Mouse (Mus musculus) liver, embryonic 13.5 days (tissue): ENCODE data around the gene Tmem107. TPM values are rescaled to one million over a fixed set of nuclear protein-coding genes. Genes with fewer than 3 reads are reported as not detected.
A peak's percentile ranks its signal among the peaks of the same experiment; 100 is the strongest.

Source experiments
- ATAC-seq: fragments of 200-750 bp; cut with Nextera tagmentation; 2 replicates; pipeline ENCODE4 v1.8.0; 2017; ENCODE audit warnings: low read depth, mild to moderate bottlenecking, moderate number of reproducible peaks, moderate library complexity
- DNase-seq: peaks from one replicate; pipeline ENCODE4 v3.0.0; 2022
- H3K27ac ChIP-seq: fragments of 300-500 bp; sonication (generic); 2 replicates; pipeline ENCODE4 v1.5.1; 2015; ENCODE audit warnings: moderate library complexity, mild to moderate bottlenecking, inconsistent platforms
- H3K27me3 ChIP-seq: fragments of 300-500 bp; sonication (generic); 2 replicates; pipeline ENCODE4 v1.6.1; 2015; ENCODE audit warnings: mild to moderate bottlenecking, inconsistent platforms
- H3K36me3 ChIP-seq: fragments of 300-500 bp; sonication (generic); 2 replicates; pipeline ENCODE4 v1.6.1; 2015; ENCODE audit warnings: mild to moderate bottlenecking, inconsistent platforms
- H3K4me1 ChIP-seq: fragments of 300-500 bp; sonication (generic); replicated peaks from 2 replicates; pipeline ENCODE4 v1.6.1; 2015; ENCODE audit warnings: inconsistent platforms
- H3K4me2 ChIP-seq: fragments of 300-500 bp; sonication (generic); 2 replicates; pipeline ENCODE4 v1.6.1; 2015; ENCODE audit warnings: inconsistent platforms, mild to moderate bottlenecking, moderate library complexity
- H3K4me3 ChIP-seq: fragments of 300-500 bp; sonication (generic); replicated peaks from 2 replicates; pipeline ENCODE4 v1.5.1; 2015; ENCODE audit warnings: mild to moderate bottlenecking, inconsistent platforms
- H3K9ac ChIP-seq: fragments of 300-500 bp; sonication (generic); 2 replicates; pipeline ENCODE4 v1.6.1; 2015; ENCODE audit warnings: mild to moderate bottlenecking, inconsistent platforms
- H3K9me3 ChIP-seq: fragments of 300-500 bp; sonication (generic); replicated peaks from 2 replicates; pipeline ENCODE4 v1.6.1; 2016; ENCODE audit warnings: inconsistent platforms
- WGBS: fragments of 180-500 bp; shearing (Covaris S2); methylation state at CpG from one replicate; pipeline ENCODE4 v1.1.7; 2015; ENCODE audit not compliant: insufficient replicate concordance; 5-methylcytosine and 5-hydroxymethylcytosine counted together
- polyA plus RNA-seq: library from polyadenylated mRNA; unstranded; fragments of >200 nt; fragmentation: Nextera tagmentation; extraction: Ambion mirVana; gene quantifications from 2 replicates; pipeline ENCODE4 v1.2.1, GENCODE M21; 2015

Tmem107 gene
- polyA plus RNA-seq, 1 experiment from 2014 or later = 30.8 TPM

DNA sequence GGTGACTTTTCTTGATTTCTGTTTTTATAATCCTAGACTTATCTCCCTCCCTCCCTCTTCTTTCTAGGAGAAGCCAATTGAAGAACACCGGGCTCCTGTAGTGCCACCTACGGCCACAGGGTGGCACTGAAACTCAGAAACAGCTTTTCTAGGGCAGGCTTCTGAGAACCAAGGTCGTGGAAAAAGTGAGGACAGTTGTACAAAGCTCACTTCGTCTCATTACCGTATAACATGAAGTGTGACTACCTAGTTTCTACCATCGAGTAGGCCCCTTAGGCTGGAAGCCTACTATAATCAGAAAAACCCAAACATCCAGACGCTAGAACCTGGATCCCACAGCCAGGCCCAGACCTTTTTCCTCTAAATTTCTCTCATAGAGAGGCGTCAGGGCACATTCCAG is 3.6 kb upstream of the Tmem107 start:
- no peaks in the 10 kb centered on the region for H3K27me3 ChIP-seq
- peak overlapping the region; percentile 57 for H3K4me3 ChIP-seq
- peak overlapping the region; percentile 68 for H3K27ac ChIP-seq
- no peak for ATAC-seq
- H3K4me1 ChIP-seq = peaks cover 58% of the 10 kb centered on the region
- WGBS = 11% methylated on average over 8 of the region's 8 CpGs
- no peaks in the 10 kb centered on the region for H3K9me3 ChIP-seq
- H3K4me2 ChIP-seq = peak overlapping the region; percentile 81
- peak; percentile 82 for DNase-seq
- peak overlapping the region; percentile 73; the same call in 1 of the 2 replicates for H3K9ac ChIP-seq
- H3K36me3 ChIP-seq = no peaks in the 10 kb centered on the region

- no peak for ATAC-seq
- H3K9me3 ChIP-seq = no peaks in the 10 kb centered on the region
- H3K9ac ChIP-seq = peak overlapping the region; percentile 22; the same call in 1 of the 2 replicates
- no peaks in the 10 kb centered on the region for H3K36me3 ChIP-seq
- no peaks in the 10 kb centered on the region for H3K27me3 ChIP-seq
- no peak for DNase-seq
- 54% methylated on average over 6 of the region's 6 CpGs for WGBS
- peaks cover 60% of the 10 kb centered on the region for H3K4me1 ChIP-seq
- no peak overlapping the region for H3K4me3 ChIP-seq
- H3K4me2 ChIP-seq = no peak overlapping the region
- H3K27ac ChIP-seq = peak overlapping the region; percentile 44; the same call in 1 of the 2 replicates
Observed at GRCm38 (mm10) chr11:69067601-69068000, 3.0 kb upstream of the Tmem107 start.

- Histone ChIP-seq H3K27me3 (no peaks in the 10 kb centered on the region), H3K4me1 (peaks cover 69% of the 10 kb centered on the region), H3K9me3 (no peaks in the 10 kb centered on the region), H3K4me2 (peak overlapping the region; percentile 89), H3K9ac (peak overlapping the region; percentile 85), H3K27ac (peak overlapping the region; percentile 88), H3K36me3 (no peaks in the 10 kb centered on the region), H3K4me3 (peak overlapping the region; percentile 75)
- ATAC-seq (no peak), DNase-seq (no peak)
- WGBS = 2% methylated on average over 13 of the region's 13 CpGs
Observed at GRCm38 (mm10) chr11:69070093-69070492, 513 bp upstream of the Tmem107 start.

DNA sequence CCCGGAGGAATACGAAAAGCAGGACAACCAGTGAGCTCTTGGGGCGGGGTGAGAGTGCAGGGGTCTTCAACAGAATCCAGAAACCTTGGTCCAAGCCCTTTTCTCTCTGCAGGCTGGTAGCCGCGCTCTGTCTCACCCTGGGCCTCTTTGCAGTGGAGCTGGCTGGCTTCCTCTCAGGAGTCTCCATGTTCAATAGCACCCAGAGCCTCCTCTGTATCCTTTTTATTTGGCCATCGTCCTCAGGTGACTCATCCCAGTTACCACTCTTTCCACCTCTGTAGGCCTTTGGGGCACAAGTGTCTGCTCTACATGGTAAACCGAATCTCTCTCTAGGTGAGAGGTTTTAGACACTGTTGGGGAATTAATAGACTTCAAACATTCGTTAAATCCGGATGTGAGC is 656 bp downstream of the Tmem107 start:
- Histone ChIP-seq H3K4me2 (peak overlapping the region; percentile 89), H3K9me3 (no peaks in the 10 kb centered on the region), H3K9ac (peak overlapping the region; percentile 85), H3K27ac (peak overlapping the region; percentile 90), H3K36me3 (no peaks in the 10 kb centered on the region), H3K4me3 (peak overlapping the region; percentile 75), H3K27me3 (no peaks in the 10 kb centered on the region), H3K4me1 (peaks cover 65% of the 10 kb centered on the region)
- ATAC-seq (no peak), DNase-seq (no peak)
- 37% methylated on average over 9 of the region's 9 CpGs for WGBS

GRCm38 (mm10) chr11:69072234-69072633 is 1.6 kb downstream of the Tmem107 start:
- WGBS = 80% methylated on average over 11 of the region's 11 CpGs
- ATAC-seq (no peak), DNase-seq (no peak)
- peak overlapping the region; percentile 46 for H3K4me3 ChIP-seq
- H3K4me1 ChIP-seq = peaks cover 57% of the 10 kb centered on the region
- H3K9me3 ChIP-seq = no peaks in the 10 kb centered on the region
- H3K36me3 ChIP-seq = no peaks in the 10 kb centered on the region
- H3K9ac ChIP-seq = peak overlapping the region; percentile 85
- H3K4me2 ChIP-seq = peak overlapping the region; percentile 89
- H3K27me3 ChIP-seq = no peaks in the 10 kb centered on the region
- H3K27ac ChIP-seq = peak overlapping the region; percentile 90

GRCm38 (mm10) chr11:69072666-69073064 is 2.1 kb downstream of the Tmem107 start:
- DNase-seq (no peak), ATAC-seq (no peak)
- H3K9me3 ChIP-seq = no peaks in the 10 kb centered on the region
- 14% methylated on average over 9 of the region's 9 CpGs for WGBS
- no peaks in the 10 kb centered on the region for H3K27me3 ChIP-seq
- H3K4me3 ChIP-seq = peak overlapping the region; percentile 46
- H3K27ac ChIP-seq = peak overlapping the region; percentile 90
- peak overlapping the region; percentile 89 for H3K4me2 ChIP-seq
- H3K4me1 ChIP-seq = peaks cover 55% of the 10 kb centered on the region
- H3K9ac ChIP-seq = peak overlapping the region; percentile 85
- H3K36me3 ChIP-seq = no peaks in the 10 kb centered on the region

GRCm38 (mm10) chr11:69073065-69073888 is 2.7 kb downstream of the Tmem107 start:
- H3K9ac ChIP-seq = peak overlapping the region; percentile 85
- ATAC-seq (peak; percentile 79), DNase-seq (peak; percentile 79)
- H3K4me3 ChIP-seq = peak overlapping the region; percentile 46
- no peaks in the 10 kb centered on the region for H3K27me3 ChIP-seq
- peak overlapping the region; percentile 89 for H3K4me2 ChIP-seq
- peaks cover 53% of the 10 kb centered on the region for H3K4me1 ChIP-seq
- under 1% methylated on average over 14 of the region's 14 CpGs for WGBS
- no peaks in the 10 kb centered on the region for H3K36me3 ChIP-seq
- H3K27ac ChIP-seq = peak overlapping the region; percentile 90
- no peaks in the 10 kb centered on the region for H3K9me3 ChIP-seq

GRCm38 (mm10) chr11:69073951-69074775 is 3.6 kb downstream of the Tmem107 start:
- no peak for DNase-seq
- no peaks in the 10 kb centered on the region for H3K36me3 ChIP-seq
- peak overlapping the region; percentile 90 for H3K27ac ChIP-seq
- H3K9me3 ChIP-seq = no peaks in the 10 kb centered on the region
- no peaks in the 10 kb centered on the region for H3K27me3 ChIP-seq
- peak overlapping the region; percentile 16 for H3K4me2 ChIP-seq
- no peak for ATAC-seq
- peak overlapping the region; percentile 85 for H3K9ac ChIP-seq
- H3K4me1 ChIP-seq = peaks cover 53% of the 10 kb centered on the region
- no peak overlapping the region for H3K4me3 ChIP-seq
- WGBS = 46% methylated on average over 6 of the region's 6 CpGs

DNA sequence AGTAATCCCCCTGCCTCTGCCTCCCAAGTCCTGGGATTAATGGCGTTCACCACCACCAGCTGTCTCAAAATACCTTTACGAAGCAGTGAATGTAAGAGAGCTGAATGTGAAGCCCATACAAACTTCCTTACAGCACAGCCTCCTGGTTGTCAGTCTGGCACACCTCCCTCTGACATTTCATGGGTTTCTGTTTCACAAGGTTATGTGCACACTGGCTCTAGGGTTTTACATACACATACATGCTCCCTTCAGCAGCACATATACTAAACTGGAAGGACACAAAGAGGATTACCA is 4.1 kb downstream of the Tmem107 start:
- Histone ChIP-seq H3K4me1 (peaks cover 49% of the 10 kb centered on the region), H3K4me2 (peak overlapping the region; percentile 16; the same call in 1 of the 2 replicates), H3K27me3 (no peaks in the 10 kb centered on the region), H3K27ac (peak overlapping the region; percentile 90), H3K4me3 (no peak overlapping the region), H3K9me3 (no peaks in the 10 kb centered on the region), H3K36me3 (no peaks in the 10 kb centered on the region), H3K9ac (peak overlapping the region; percentile 85)
- ATAC-seq (no peak), DNase-seq (no peak)
- 39% methylated on average over 2 of the region's 2 CpGs for WGBS

GRCm38 (mm10) chr11:69075764-69076479 is 5.3 kb downstream of the Tmem107 start:
- H3K4me1 ChIP-seq = peaks cover 45% of the 10 kb centered on the region
- WGBS = 27% methylated on average over 9 of the region's 9 CpGs

DNA sequence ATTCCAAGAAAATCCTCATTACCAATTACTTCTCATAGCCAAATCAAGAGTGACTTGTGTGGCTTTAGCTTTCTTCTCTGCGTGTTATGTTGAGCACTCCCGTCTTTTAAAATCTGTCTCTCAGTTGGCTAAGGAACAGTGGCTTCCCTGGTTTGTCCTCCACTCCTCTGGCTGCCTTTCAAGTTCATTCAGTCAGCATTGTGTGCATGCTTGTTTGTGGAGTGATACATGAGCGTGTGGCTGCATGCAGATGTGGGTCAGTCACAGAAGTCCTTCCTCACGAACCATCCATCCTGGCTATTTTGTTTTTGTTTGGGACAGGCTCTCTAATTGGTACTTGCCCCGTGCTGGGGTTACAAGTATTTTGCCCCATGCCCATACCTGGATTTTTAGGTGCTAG is 6.0 kb downstream of the Tmem107 start:
- H3K4me2 ChIP-seq = no peak overlapping the region
- ATAC-seq = no peak
- H3K27ac ChIP-seq = no peak overlapping the region
- no peak overlapping the region for H3K9ac ChIP-seq
- peaks cover 39% of the 10 kb centered on the region for H3K4me1 ChIP-seq
- H3K27me3 ChIP-seq = no peaks in the 10 kb centered on the region
- no peaks in the 10 kb centered on the region for H3K9me3 ChIP-seq
- no peak for DNase-seq
- 67% methylated on average over 5 of the region's 5 CpGs for WGBS
- no peak overlapping the region for H3K4me3 ChIP-seq
- no peaks in the 10 kb centered on the region for H3K36me3 ChIP-seq

More at GRCm38 (mm10) chr11:69075764-69076479, 5.3 kb downstream of the Tmem107 start:
- H3K36me3 ChIP-seq = no peaks in the 10 kb centered on the region
- ATAC-seq (no peak), DNase-seq (peak; percentile 52)
- no peaks in the 10 kb centered on the region for H3K9me3 ChIP-seq
- no peak overlapping the region for H3K4me3 ChIP-seq
- no peak overlapping the region for H3K9ac ChIP-seq
- H3K27ac ChIP-seq = no peak overlapping the region
- no peak overlapping the region for H3K4me2 ChIP-seq
- no peaks in the 10 kb centered on the region for H3K27me3 ChIP-seq
